Mouse (Mus musculus) brain, embryonic 14.5 days (tissue): ENCODE data around the gene Med4.

ENCODE experiments used
- CTCF ChIP-seq: fragments of 200-500 bp; IDR thresholded peaks from 2 replicates; pipeline ENCODE4 v1.5.1; 2012; ENCODE audit warnings: inconsistent platforms, mild to moderate bottlenecking, moderate library complexity, borderline replicate concordance; ENCODE audit not compliant: insufficient read depth, insufficient read length; ENCODE audit errors: extremely low read depth
- POLR2A ChIP-seq: fragments of 200-500 bp; IDR thresholded peaks from 2 replicates; pipeline ENCODE4 v1.6.1; 2012; ENCODE audit warnings: mild to moderate bottlenecking, inconsistent platforms, borderline replicate concordance; ENCODE audit not compliant: poor library complexity, insufficient read depth, insufficient read length, severe bottlenecking; ENCODE audit errors: extremely low read depth

GRCm38 (mm10) chr14:73524766-73525448 lies 15.1 kb downstream of the Med4 start, which contains the start of gene Sucla2:
- TF ChIP-seq POLR2A: no peak
- TF ChIP-seq CTCF: peak; percentile 100
